Mouse (Mus musculus) erythroblast, embryonic 14.5 days (primary cell): ENCODE measurements around the gene Lyst.

ENCODE experiments used
- GATA1 ChIP-seq: IDR thresholded peaks from 2 replicates; pipeline ENCODE4 v1.6.1; 2012; ENCODE audit warnings: low read length, inconsistent platforms, mixed read lengths
- TAL1 ChIP-seq: IDR thresholded peaks from 3 replicates; pipeline ENCODE4 v1.6.1; 2012; ENCODE audit warnings: low read length, inconsistent platforms, mixed read lengths

DNA sequence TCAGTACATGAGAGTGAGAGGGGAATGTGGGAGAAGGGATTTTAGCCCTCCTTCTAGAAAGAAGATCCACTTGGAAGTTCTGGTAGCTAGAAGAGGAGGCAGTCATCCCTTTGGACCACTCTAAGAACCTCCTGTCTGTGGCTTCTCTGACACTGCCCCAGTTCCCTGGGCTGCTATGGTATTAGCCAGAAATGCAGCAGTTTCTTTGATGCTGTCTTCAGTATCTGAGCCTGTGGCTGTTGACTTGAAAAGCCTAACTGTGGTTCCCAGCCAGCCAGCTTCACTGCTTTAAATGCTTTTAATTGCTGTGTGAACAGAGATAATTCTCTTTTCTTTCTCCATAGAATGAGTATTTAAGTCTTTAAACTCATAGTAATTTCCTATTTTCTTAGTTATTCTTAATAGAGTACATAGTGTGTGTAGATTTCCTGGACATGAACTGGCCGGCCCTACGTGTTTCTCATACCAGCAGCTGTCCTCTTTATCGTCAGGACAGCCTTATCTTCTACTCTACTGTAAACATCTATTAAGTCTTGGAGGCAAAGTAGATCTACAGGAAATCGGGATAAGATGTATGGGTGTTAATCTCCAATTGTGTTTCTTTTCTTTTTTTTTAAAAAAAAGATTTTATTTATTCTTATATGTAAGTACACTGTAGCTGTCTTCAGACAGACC is 84.6 kb downstream of the Lyst start:
- TF ChIP-seq GATA1 (no peak), TAL1 (no peak)
